Mouse (Mus musculus): ENCODE measurements at regions not wholly inside any gene's neighbourhood (a gene's known extent, or its start where the extent isn't known, plus 50 kb on each side); places are given as distances from the start of the nearest gene placed in this dataset.

DNA sequence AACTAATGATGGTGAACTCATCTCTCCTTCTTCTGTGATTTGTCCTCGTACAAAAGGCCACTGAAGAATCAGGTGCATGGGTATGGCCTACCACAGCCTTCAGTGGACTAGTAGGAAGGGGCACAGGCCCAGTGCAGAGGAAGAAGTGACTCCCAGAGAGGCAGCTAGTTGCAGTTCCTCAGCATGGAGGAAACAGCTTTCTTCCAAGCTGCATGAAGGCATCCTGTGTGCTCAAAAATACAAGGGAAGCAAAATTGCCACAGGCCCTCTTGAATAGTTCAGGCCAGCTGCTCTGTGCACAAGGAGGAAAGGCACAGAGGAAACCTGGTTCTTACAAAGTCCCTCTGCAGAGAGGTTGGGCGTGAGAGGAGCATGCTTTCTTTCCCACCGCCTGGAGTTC is 322.7 kb upstream of the Nrp1 start:
- TF ChIP-seq CTCF (IDR thresholded peaks at IDR 0.05; ENCODE audit: borderline replicate concordance, insufficient read depth, low read length) (no peak), POLR2A (IDR thresholded peaks at IDR 0.05; ENCODE audit: low read depth, low read length) (no peak)
